Mouse (Mus musculus): ENCODE measurements around the gene Stx8.

The Stx8 gene

DNA sequence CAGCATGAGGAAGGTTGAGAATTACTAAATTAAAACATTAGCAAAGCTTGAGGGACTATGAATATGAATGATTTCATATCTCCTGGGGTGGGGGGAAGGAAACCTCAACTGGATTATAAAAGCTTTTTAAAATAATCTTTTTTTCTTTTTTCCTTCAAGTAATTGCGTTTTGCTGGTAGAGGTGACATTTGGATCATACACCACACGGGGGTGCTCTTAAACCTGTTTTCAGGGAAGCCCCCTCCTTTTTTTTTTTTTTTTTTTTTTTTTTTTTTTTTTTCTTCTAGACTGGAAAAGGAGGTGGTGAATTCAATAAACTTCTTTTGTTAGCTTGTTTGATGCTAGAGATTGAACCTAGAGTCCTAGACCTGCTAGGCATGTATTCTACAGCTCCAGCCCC lies 9.3 kb downstream of the Stx8 start:
- no peak for DNase-seq (ENCODE audit: low spot score)

DNA sequence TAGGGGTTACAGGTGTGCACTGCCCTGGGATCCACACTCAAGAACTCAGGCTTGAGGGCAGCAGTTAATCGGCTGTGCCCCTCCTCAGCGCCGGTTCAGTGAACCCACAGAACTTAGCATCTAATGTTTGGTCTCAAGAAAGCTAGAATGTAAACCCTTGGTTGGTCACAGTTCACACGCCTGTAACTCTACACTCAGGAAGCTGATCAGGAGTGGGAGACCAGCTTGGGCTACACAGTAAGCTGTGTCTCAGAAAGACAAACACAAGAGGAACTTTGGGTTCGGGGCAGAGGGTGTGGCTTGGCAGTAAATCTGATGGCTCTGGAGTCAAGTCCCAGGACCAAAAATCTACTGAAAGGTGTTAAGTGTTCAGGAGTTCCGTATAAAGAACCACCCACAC lies 17.6 kb downstream of the Stx8 start:
- DNase-seq (ENCODE audit: low spot score): no peak

GRCm38 (mm10) chr11:67991240-67991639 lies 25.2 kb downstream of the Stx8 start:
- no peak for DNase-seq (ENCODE audit: low spot score)

DNA sequence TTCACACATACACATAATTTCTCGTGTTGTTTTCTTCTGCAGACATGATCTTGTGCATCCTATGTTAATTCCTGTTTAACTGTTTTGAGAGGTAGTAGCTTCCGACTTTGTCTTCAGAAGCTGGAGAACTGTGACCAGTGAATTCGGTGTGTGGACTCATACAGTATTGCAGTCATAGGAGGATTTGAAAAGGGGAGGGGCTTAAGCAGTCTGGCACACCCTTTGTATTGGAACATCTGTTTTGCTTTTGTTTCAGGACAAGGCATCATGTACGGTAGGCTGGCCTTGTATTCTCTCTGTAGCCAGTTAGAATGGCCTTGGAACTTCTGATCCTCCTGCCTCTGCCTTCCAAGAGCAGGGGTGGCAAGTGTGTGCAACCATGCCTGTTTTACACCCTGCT lies 30.0 kb downstream of the Stx8 start:
- no peak for DNase-seq (ENCODE audit: low spot score)

- DNase-seq (ENCODE audit: low spot score): no peak
Measured at GRCm38 (mm10) chr11:67998905-67999304, 32.9 kb downstream of the Stx8 start.

DNA sequence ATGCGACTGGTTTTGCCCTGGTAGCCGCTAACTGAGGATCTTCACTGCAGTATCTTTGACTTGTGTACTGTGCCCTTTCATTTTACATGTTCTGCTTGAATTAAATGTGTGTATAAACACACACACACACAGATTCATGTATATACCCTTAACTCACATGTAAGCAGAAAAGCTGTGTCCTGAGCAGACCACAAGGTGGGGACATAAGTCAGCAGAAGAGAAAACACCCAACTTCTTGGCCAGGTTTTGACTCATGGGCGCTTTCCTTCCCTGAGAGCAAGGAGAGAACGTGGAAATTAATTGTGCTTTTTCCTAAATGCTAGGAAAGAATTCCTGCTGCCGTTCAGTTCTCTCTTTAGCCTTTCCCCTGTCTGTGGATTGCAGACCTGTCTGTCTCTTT lies 33.6 kb downstream of the Stx8 start:
- DNase-seq (ENCODE audit: low spot score): no peak

DNA sequence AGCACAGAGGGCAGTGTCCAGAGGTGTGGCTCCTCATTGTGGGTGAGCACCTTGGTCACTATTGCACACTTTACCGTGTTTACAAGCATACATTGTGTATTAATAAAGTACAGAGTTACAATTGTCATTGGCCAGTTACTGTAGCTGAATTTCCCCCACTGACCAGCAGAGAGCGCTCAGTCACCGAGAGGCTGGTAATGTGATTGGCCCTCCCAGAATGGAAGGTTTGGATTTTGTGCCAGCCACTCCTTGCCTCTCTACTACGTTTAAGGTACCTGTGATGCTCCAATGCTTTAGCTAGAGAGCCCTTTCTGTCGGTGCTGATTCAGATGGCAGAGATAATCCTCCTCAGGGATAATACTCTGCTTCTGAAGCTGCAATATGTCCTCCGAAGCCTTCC lies 38.2 kb downstream of the Stx8 start:
- peak; percentile 12 for DNase-seq (ENCODE audit: low spot score)

DNA sequence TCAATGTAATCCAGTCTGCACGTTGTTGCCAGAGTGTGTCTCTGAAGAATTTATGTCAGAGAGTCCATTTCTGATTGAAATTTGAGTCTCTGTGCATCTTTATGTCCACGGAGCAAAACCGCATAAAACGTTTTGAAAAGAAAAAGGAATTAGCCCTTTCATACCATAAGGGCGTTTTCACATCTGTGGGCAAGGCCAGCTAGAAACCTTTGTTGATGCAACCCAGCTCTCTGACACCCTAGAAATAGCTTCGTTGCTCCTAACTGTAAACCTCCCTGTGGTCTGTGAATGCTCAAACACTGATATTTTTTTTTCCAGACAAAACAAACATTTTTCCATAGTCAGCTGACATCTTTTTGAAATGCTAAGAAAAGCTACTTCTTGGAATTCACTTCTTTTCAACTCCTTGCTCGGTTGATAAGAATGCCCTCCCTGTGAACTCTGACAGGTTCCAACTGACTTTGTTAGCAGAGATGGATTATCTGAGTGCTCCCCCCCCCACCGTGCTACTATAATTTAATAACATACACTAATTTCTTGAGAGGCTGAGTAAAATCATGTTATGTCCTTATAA lies 40.3 kb downstream of the Stx8 start:
- DNase-seq (ENCODE audit: low spot score): no peak

GRCm38 (mm10) chr11:68007645-68008044 lies 41.7 kb downstream of the Stx8 start:
- DNase-seq (ENCODE audit: low spot score): no peak

- DNase-seq (ENCODE audit: low spot score): no peak
Measured at GRCm38 (mm10) chr11:68009377-68009776, 43.4 kb downstream of the Stx8 start.

- no peak for DNase-seq (ENCODE audit: low spot score)
Measured at GRCm38 (mm10) chr11:68012207-68012606, 46.2 kb downstream of the Stx8 start.

DNA sequence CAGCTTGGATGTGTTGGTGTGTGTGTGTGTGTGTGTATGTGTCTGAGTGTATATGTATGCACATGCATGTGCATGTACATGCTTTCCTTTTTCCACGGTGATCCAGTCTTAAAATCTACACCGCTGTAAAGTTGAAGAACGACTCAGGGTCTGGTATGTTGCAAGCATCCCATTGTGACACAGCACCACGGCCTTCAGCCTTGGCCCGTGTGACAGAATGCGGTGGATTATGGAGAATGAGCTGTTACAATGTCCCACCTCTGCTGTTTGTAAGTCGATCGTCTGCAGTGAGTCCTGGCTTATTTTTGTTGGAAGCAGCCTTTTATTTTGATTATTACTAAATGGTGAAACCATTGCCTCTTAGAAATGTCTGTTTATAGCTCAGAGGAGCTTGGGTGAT lies 52.2 kb downstream of the Stx8 start:
- DNase-seq (ENCODE audit: low spot score): no peak

DNA sequence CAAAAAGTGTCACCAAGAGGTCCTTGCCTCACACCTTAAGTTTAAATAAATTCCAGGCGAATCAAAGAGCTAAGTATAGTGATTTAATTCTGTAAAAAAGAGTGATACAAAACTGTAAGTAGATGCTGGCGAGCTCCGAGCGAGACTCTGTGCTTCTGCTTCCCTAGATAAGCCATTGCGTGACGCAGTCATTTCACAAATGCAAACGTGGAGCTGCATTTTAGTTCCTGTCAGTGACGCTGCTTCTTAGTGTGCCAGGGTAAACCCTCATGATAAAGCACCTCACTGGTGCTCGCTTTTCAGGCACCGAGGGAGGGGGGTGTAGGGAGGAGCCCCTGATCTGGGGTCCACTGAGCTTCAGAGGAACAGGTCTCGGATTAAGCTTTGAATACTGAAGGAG lies 53.2 kb downstream of the Stx8 start:
- DNase-seq (ENCODE audit: low spot score): no peak

DNA sequence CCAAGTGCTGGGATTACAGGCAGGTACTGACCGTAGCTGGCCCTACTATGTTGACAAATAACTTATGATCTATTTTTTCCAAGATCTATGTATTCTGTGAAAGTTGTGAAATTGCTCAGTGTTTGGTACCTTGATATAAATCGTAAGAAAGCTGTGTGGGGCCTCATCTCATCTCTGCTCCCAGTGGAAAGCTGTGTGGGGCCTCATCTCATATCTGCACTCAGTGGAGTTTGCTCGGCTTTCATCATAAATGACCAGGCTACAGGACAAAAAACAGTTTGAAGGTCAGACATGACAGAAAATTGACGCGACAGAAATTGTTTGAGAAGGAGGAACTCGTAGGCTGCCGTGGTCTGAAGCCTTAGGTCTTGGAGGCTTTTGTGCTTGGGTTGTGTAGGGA lies 56.0 kb downstream of the Stx8 start:
- no peak for DNase-seq (ENCODE audit: low spot score)

DNA sequence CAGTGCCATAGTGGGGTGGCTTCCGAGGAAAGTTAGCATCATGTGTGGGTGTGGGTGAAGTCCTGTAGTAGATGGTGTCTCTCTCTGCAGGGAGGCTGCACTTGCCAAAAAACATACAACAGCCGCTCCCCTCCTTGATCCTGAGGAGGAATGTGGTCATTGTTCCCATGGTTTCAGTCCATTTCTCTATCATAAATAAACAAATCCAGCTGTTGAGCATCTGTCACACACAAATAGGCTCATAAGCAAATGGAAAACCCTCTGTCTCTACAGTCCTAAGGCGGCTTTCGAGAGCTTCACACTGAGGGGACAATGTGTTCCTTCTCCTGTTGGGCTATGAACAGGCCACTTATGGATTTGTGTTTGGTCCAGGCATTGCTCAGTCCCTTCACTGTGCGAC lies 56.9 kb downstream of the Stx8 start:
- DNase-seq (ENCODE audit: low spot score): no peak

DNA sequence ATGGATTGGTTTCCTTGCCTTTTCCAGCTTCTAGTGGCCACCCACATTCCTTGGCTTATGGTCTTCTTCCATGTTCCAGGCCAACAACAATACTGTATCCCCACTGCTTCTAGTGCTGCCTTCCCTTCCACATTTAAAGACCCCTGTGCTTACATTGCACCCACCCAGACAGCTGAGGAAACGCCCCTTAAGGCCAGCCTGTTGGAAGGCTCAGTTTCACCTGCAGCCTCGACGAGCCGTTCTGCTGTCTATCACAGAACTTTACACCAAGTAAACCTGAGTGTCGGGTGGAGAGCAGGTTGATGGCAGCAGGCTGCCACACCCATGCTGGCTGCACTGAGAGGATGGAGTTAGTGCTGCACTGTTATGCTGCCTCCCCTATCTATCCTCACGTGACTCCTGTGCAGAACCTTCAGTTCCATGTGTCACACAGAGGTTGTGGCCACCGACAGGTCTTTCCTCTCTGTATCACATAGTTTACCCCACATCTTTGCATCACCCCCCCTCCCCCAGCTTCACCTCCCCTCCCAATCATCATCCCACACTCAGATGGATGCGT lies 57.9 kb downstream of the Stx8 start:
- no peak for DNase-seq (ENCODE audit: low spot score)

GRCm38 (mm10) chr11:68026590-68026989 lies 60.6 kb downstream of the Stx8 start:
- no peak for DNase-seq (ENCODE audit: low spot score)

- DNase-seq (ENCODE audit: low spot score): no peak
Measured at GRCm38 (mm10) chr11:68029079-68029478, 63.1 kb downstream of the Stx8 start.

GRCm38 (mm10) chr11:68029871-68030270 lies 63.9 kb downstream of the Stx8 start:
- no peak for DNase-seq (ENCODE audit: low spot score)

GRCm38 (mm10) chr11:68030771-68031170 lies 64.8 kb downstream of the Stx8 start:
- no peak for DNase-seq (ENCODE audit: low spot score)

DNA sequence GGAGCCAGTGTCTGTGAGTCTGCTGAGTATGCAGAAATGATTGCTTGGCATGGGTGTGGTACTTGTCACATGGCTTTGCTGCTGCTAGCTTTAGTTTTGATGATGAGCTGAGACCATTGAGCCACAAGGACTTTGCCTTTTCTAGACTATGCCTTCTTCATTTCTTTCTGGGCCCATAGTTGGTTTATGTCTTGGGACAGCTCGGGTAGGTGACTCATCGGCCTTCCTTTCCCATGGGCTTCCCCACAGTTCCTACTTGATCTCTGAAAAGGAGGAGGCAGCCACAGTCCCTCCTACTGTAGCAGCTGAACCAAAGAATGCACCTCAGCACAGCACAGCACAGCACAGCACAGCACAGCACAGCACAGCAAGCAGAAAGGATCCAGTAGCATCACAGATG lies 66.5 kb downstream of the Stx8 start:
- DNase-seq (ENCODE audit: low spot score): no peak

DNA sequence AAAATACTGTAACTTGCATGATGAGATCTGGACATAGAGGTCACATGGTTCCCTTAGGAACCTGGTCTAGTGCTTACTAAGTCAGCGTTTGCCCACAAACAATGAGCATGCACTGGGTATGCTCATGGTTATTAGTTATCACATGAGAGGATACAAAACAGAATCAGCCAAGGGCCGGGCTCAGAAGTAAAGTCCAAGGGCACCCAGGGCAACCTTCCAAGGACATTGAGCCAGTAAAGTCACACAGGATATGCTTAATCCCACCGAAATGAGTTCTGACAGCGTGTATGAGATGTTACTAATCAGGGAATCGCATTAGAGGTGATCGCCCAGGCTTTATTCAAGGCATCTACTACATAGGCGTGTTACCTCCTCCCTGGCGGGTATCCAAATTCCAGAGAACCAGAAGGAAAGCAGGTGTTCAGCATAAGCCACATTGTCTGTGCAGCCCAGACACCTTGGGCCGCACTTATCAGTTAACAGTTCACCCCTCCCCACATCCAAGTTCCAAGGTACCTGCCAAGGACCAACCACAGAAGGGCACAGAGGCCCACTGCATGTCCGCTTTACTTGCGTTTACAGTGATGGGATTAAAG lies 67.4 kb downstream of the Stx8 start:
- DNase-seq (ENCODE audit: low spot score): no peak

DNA sequence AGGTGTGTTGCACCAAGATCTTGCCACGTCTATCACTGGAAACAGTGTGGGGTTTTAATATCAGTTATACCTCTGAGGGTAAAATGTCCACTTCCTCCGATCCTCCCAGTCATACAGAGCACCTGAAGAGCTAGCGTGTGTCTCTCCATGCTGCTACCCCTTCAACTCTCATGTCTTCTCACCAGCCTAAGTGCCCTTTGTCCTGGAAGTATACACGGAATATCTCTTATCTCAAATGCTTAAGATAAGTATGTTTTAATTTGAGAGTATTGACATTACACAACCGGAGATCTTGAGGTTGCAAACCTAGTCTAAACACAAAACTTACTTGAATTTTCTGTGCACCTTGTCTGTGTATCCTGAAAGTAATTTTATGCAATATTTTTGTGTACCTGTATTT lies 68.4 kb downstream of the Stx8 start:
- DNase-seq (ENCODE audit: low spot score): no peak

DNA sequence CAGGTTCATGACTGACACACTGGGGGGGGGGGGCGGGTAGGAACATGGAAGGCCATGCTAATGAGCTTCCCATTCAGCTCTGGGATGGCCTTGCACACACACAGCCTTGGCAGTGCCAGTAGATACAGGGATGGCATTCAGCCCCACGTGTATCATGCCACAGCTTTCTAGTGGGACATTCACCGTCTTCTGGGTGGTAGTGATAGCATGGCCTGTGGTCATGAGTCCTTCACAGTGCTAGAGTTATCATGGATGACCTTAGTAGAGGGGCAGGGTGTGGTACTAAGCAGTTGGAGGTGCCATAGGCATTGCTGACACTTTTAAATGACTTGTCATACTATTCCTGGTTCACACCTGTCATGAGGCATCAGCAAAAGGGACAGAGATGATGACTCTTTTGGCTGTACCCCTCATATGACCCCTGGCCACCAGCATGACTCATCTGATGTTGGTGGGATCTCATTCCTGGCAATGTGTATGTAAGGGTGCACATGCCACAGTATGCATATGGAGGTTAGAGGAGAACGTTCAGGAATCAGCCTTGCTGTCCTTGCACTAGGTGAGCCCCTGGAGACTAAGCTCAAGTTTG lies 69.4 kb downstream of the Stx8 start:
- no peak for DNase-seq (ENCODE audit: low spot score)
